15 mouse cellular contexts compared by ENCODE assay signal in genomic region chr2:142646863-142647262, GRCm38 (mm10).
"Had no signal": no experiment of that assay in that cellular context is flagged by ENCODE, and none has a peak within 500 bp of the region (broad histone marks: within the 10 kb centered on the region; RNA-seq: fewer than 3 reads in every experiment).

No protein-coding gene starts in this region.

- H3K4me3 ChIP-seq: neural tube, embryonic 15.5 days; stomach, embryonic 15.5 days had no signal

- H3K9me3 ChIP-seq: neural tube, embryonic 15.5 days; stomach, embryonic 15.5 days had no signal

- H3K27me3 ChIP-seq: neural tube, embryonic 15.5 days; stomach, embryonic 15.5 days had no signal

- H3K36me3 ChIP-seq: neural tube, embryonic 15.5 days; stomach, embryonic 15.5 days had no signal

- H3K27ac ChIP-seq: neural tube, embryonic 15.5 days; stomach, embryonic 15.5 days; stomach, postnatal 0 days had no signal

- H3K4me2 ChIP-seq: neural tube, embryonic 15.5 days; stomach, embryonic 15.5 days had no signal

- H3K4me1 ChIP-seq: neural tube, embryonic 15.5 days; stomach, embryonic 15.5 days had no signal

- DNase-seq: retina, postnatal 1 day; right cerebral cortex, adult 18-20 months; right cerebral cortex, postnatal 14 days; right cerebral cortex, postnatal 25 days; right cerebral cortex, postnatal 4 days; spleen, adult 18-20 months; thymus, adult 18-20 months; thymus, adult 2 months; thymus, postnatal 14 days; thymus, postnatal 25 days; thymus, postnatal 36 days; thymus, postnatal 4 days had no signal

- H3K9ac ChIP-seq: neural tube, embryonic 15.5 days; stomach, embryonic 15.5 days had no signal
